In the genomic region with DNA sequence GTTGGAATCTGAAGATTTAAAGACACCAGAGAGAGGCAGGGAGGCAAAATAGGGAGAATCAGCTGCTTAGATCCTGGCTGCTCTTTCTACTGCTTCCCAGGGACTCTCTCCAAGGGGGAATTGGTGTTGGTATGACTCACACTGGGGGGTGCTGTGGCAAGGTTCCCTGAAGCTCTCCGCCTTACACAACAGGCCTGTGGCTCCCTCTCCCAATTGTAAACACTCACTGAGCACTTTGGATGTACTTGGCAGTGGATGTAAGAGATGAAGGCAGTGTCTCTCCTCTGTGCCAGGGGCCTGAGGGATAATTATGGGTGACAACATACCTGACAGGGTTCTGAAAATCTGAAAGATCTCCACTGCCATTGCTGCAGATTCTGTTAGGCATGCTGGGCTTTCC, we compare ENCODE assay signal across 9 mouse cellular contexts.
DNase-seq lines count a peak whose midpoint lies in the region; ATAC-seq and TF ChIP-seq lines count a peak whose summit lies in the region.
"Had no signal": no experiment of that assay in that cellular context is flagged by ENCODE, and none has a peak within 500 bp of the region (broad histone marks: within the 10 kb centered on the region; RNA-seq: fewer than 3 reads in every experiment).

No protein-coding gene starts in this region.

- DNase-seq in left cerebral cortex, adult 2 months (ENCODE audit: extremely low spot score in 1 of 2, low spot score in 2 of 2) = peak; percentile 40 to 58
- DNase-seq in left cerebral cortex, postnatal 10 days (ENCODE audit: extremely low spot score in 1 of 2, low spot score in 2 of 2) = no peak
- peak; percentile 80 for DNase-seq in gastrocnemius, adult 2 months
- peak; percentile 26 to 37 for DNase-seq in layer of hippocampus, postnatal 10 days (ENCODE audit: low spot score in 2 of 2)
- no peak for DNase-seq in forebrain, postnatal 0 days
- no peak for DNase-seq in kidney, postnatal 4 days
- DNase-seq in cerebellum, postnatal 36 days = no peak

- WGBS in small intestine, adult 2 months = 72% methylated on average over 1 of the region's 1 CpGs
- 60% methylated on average over 1 of the region's 1 CpGs for WGBS in forebrain, postnatal 0 days

- no peak overlapping the region for H3K4me2 ChIP-seq in forebrain, postnatal 0 days (ENCODE audit: low read depth)
- H3K4me2 ChIP-seq: limb, embryonic 12.5 days had no signal

- H3K9ac ChIP-seq in forebrain, postnatal 0 days = no peak overlapping the region
- H3K9ac ChIP-seq: limb, embryonic 12.5 days had no signal

- H3K4me1 ChIP-seq in small intestine, adult 2 months (ENCODE audit: control insufficient read depth, insufficient read depth, insufficient read length, low read length) = peaks cover 3% of the 10 kb centered on the region; the same call in 1 of the 2 replicates
- no peaks in the 10 kb centered on the region for H3K4me1 ChIP-seq in forebrain, postnatal 0 days (ENCODE audit: insufficient read depth)
- H3K4me1 ChIP-seq: limb, embryonic 12.5 days had no signal

- TF ChIP-seq CTCF in left cerebral cortex, adult 2 months (IDR thresholded peaks at IDR 0.05) = no peak
- TF ChIP-seq CTCF in gastrocnemius, adult 2 months (IDR thresholded peaks at IDR 0.05) = no peak
- no peak for TF ChIP-seq CTCF in small intestine, adult 2 months (IDR thresholded peaks at IDR 0.05; ENCODE audit: extremely low read depth, insufficient read length, insufficient replicate concordance, low read depth, low read length)
- TF ChIP-seq CTCF in forebrain, postnatal 0 days (IDR thresholded peaks at IDR 0.05; ENCODE audit: low read depth) = no peak

- no peaks in the 10 kb centered on the region for H3K27me3 ChIP-seq in small intestine, adult 2 months (ENCODE audit: control insufficient read depth, insufficient read depth, low read length)
- H3K27me3 ChIP-seq in forebrain, postnatal 0 days (ENCODE audit: insufficient read depth, low read length) = no peaks in the 10 kb centered on the region; the same call in 1 of the 2 replicates

- TF ChIP-seq POLR2A in small intestine, adult 2 months (IDR thresholded peaks at IDR 0.05; ENCODE audit: low read depth, low read length) = no peak

- no peak overlapping the region for H3K27ac ChIP-seq in left cerebral cortex, adult 2 months
- peak overlapping the region; percentile 52 for H3K27ac ChIP-seq in gastrocnemius, adult 2 months
- peak overlapping the region; percentile 28; the same call in 1 of the 2 replicates for H3K27ac ChIP-seq in small intestine, adult 2 months (ENCODE audit: insufficient read depth, low read depth, low read length)
- H3K27ac ChIP-seq in forebrain, postnatal 0 days (ENCODE audit: low read depth, low read length) = no peak overlapping the region
- H3K27ac ChIP-seq: limb, embryonic 12.5 days had no signal

- intact Hi-C loops in left cerebral cortex, adult 2 months (cut with DNase I) = no loop called here
- intact Hi-C loops in left cerebral cortex, postnatal 10 days (cut with DNase I) = no loop called here
- intact Hi-C loops in gastrocnemius, adult 2 months (cut with DNase I) = loop anchor here (5.0 kb wide), 2 partner anchors 87 to 498 kb away; no protein-coding TSS in a partner anchor

- no peaks in the 10 kb centered on the region for H3K36me3 ChIP-seq in small intestine, adult 2 months (ENCODE audit: control insufficient read depth, insufficient read depth, low read length)
- H3K36me3 ChIP-seq in forebrain, postnatal 0 days (ENCODE audit: insufficient read depth) = no peaks in the 10 kb centered on the region
- H3K36me3 ChIP-seq: limb, embryonic 12.5 days had no signal

- H3K9me3 ChIP-seq in forebrain, postnatal 0 days (ENCODE audit: low read length) = no peaks in the 10 kb centered on the region
- H3K9me3 ChIP-seq: limb, embryonic 12.5 days had no signal

- ATAC-seq in forebrain, postnatal 0 days = no peak

- no peak overlapping the region for H3K4me3 ChIP-seq in left cerebral cortex, adult 2 months
- no peak overlapping the region for H3K4me3 ChIP-seq in gastrocnemius, adult 2 months
- no peak overlapping the region for H3K4me3 ChIP-seq in small intestine, adult 2 months (ENCODE audit: low read depth, low read length)
- no peak overlapping the region for H3K4me3 ChIP-seq in forebrain, postnatal 0 days (ENCODE audit: low read depth, low read length)
- H3K4me3 ChIP-seq: limb, embryonic 12.5 days had no signal

Comparison
In these comparisons a context has a peak if more than half of its experiments do, and no peak if none do; other contexts are left out.
1. DNase-seq: peak in left cerebral cortex, adult 2 months (2 of 2), gastrocnemius, adult 2 months (single experiment) and layer of hippocampus, postnatal 10 days (2 of 2); none in left cerebral cortex, postnatal 10 days (0 of 2), forebrain, postnatal 0 days (single experiment), kidney, postnatal 4 days (0 of 2) and cerebellum, postnatal 36 days (0 of 2).
2. H3K27ac ChIP-seq: peak in gastrocnemius, adult 2 months (single experiment) and small intestine, adult 2 months (single experiment); none in left cerebral cortex, adult 2 months (single experiment) and forebrain, postnatal 0 days (single experiment).